Mouse (Mus musculus) ES-Bruce4 (cell line): Measurements from ENCODE around the gene Bod1l. TPM values are rescaled to one million over a fixed set of nuclear protein-coding genes. Genes with fewer than 3 reads are reported as not detected.

ENCODE experiments used
- H3K27ac ChIP-seq: 2 replicates; pipeline ENCODE4 v1.5.1; 2012; ENCODE audit warnings: low read length, inconsistent platforms; ENCODE audit not compliant: insufficient read depth
- H3K27me3 ChIP-seq: 2 replicates; pipeline ENCODE4 v1.6.1; 2012; ENCODE audit warnings: mild to moderate bottlenecking, low read length, inconsistent platforms; ENCODE audit not compliant: control insufficient read depth, poor library complexity, insufficient read depth, severe bottlenecking
- H3K36me3 ChIP-seq: 2 replicates; pipeline ENCODE4 v1.6.1; 2012; ENCODE audit warnings: inconsistent platforms, mild to moderate bottlenecking, low read length, moderate library complexity; ENCODE audit not compliant: control insufficient read depth, poor library complexity, insufficient read depth, severe bottlenecking
- H3K4me1 ChIP-seq: one replicate; pipeline ENCODE4 v1.8.1; 2011; ENCODE audit warnings: low read length; ENCODE audit not compliant: control insufficient read depth, insufficient read depth
- H3K4me3 ChIP-seq: 2 replicates; pipeline ENCODE4 v1.5.1; 2011; ENCODE audit warnings: low read depth, mild to moderate bottlenecking, low read length
- H3K9ac ChIP-seq: 2 replicates; pipeline ENCODE4 v1.6.1; 2012; ENCODE audit warnings: low read depth, mild to moderate bottlenecking, inconsistent platforms; ENCODE audit not compliant: poor library complexity, severe bottlenecking
- H3K9me3 ChIP-seq: replicated peaks from 2 replicates; pipeline ENCODE4 v1.6.1; 2012; ENCODE audit warnings: mild to moderate bottlenecking, low read length, inconsistent platforms; ENCODE audit not compliant: control insufficient read depth, poor library complexity, insufficient read depth, severe bottlenecking
- CTCF ChIP-seq: IDR thresholded peaks from one replicate; pipeline ENCODE4 v1.8.1; 2011; ENCODE audit warnings: low read depth, low read length
- EP300 ChIP-seq: IDR thresholded peaks from 2 replicates; pipeline ENCODE4 v1.6.1; 2011; ENCODE audit warnings: low read depth, low read length; ENCODE audit not compliant: insufficient read depth
- POLR2A ChIP-seq: IDR thresholded peaks from one replicate; pipeline ENCODE4 v1.8.1; 2011; ENCODE audit warnings: low read length; ENCODE audit not compliant: insufficient read depth
- polyA plus RNA-seq: library from polyadenylated mRNA; stranded (reverse); fragments of >200 nt; gene quantifications from 2 replicates; pipeline ENCODE4 v1.2.4, GENCODE M21; 2011; ENCODE audit warnings: low read depth; ENCODE audit not compliant: missing spikeins, insufficient read depth, insufficient read length

Bod1l gene
- polyA plus RNA-seq, result 38.4 and 41.0 TPM in 2 replicates

DNA sequence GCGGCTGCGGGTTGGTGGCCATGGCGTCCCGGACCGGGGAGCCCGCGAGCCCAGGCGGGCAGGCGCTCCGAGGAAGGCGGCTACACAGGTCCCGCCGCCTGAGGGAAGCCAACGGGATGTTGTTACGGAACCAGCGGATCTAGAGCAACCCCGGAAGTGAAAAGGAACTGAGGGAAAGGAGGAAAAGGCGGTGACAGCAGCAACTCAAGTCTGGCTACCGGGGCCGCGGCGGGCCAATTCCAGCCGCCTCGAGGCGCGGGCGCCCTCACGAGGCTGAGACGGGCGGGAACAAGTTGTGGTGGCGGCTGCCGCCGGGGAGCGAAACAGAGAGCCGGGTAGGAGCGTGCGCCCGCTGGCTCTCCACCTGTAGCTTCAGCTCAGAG is at the start of gene Bod1l:
Gene Bod1l (minus strand): TSS at position 169 of the 383 bp plus-strand sequence.
- peak; percentile 20; the same call in 1 of the 2 replicates for TF ChIP-seq EP300
- TF ChIP-seq CTCF, result peak; percentile 34
- TF ChIP-seq POLR2A, result no peak
- Histone ChIP-seq H3K4me1 (no peaks in the 10 kb centered on the region), H3K27ac (no peak within 1 kb of the TSS)

DNA sequence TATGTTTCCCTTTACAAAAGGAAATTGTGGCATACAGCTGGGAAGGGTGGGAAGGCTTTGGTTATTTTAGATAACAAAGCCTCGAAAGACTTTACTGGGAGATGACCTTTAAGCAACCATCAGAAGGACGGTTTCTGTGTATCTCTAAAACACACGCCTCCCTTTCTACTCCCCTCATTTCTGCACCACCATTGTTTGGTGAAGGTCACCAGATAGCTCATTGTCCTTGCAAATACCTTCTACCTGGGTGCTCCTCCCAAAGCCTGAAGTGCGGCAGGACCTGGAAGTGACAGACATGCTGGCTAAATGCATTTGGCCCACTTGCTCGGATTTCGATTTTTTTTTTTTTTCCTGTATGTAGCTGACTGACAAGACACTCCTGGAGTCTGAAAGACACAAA is 49.2 kb upstream of the Bod1l start:
- Histone ChIP-seq H3K9ac (no peak overlapping the region), H3K9me3 (no peaks in the 10 kb centered on the region), H3K4me3 (no peak overlapping the region), H3K4me1 (no peaks in the 10 kb centered on the region), H3K36me3 (no peaks in the 10 kb centered on the region), H3K27me3 (no peaks in the 10 kb centered on the region; the same call in 1 of the 2 replicates), H3K27ac (no peak overlapping the region)
- TF ChIP-seq CTCF (no peak), EP300 (no peak), POLR2A (no peak)

More for the DNA sequence above, at the start of gene Bod1l:
- Histone ChIP-seq H3K27me3 (no peaks in the 10 kb centered on the region), H3K9ac (peak within 1 kb of the TSS; percentile 93), H3K4me3 (peak within 1 kb of the TSS; percentile 94), H3K9me3 (0 out of 2 replicates have a peak, but pooled peaks cover 4% of the 10 kb centered on the region), H3K36me3 (no peaks in the 10 kb centered on the region)

- no peaks in the 10 kb centered on the region for H3K9me3 ChIP-seq
- H3K4me1 ChIP-seq, result no peaks in the 10 kb centered on the region
- H3K36me3 ChIP-seq, result no peaks in the 10 kb centered on the region
- no peak overlapping the region for H3K27ac ChIP-seq
- no peak overlapping the region for H3K4me3 ChIP-seq
- TF ChIP-seq EP300, result no peak
- TF ChIP-seq POLR2A, result no peak
- no peak for TF ChIP-seq CTCF
- H3K27me3 ChIP-seq, result no peaks in the 10 kb centered on the region
- H3K9ac ChIP-seq, result no peak overlapping the region
Observed at GRCm38 (mm10) chr5:41890871-41891270, 46.8 kb upstream of the Bod1l start.

DNA sequence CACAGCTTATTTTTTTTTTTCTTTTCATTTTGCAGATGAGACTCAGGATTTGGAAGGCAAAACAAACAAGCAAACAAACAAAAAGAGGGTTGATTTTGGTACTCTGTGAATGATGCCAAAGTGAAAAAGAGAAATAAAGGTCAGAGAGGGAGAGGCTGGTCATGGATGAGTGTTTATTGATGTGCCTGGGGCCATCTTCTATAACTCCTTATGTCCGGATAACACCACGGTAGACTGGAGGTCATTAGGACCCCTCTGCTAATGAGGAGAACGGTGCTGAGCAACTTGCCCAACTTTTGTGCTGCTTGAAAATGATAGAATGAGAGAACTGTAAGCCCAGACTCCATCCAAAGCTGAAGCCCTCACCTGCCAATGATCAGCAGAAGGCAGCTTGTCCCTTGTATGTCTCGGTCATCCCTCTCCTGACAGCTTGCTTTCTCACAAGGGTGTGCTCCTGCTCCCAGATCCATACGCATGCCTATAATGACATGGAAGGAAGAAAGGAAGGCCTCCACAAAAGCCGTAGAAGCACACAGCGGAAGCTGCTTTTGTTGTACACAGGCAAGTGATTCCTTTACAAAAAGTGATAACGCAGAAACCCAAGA is 45.2 kb upstream of the Bod1l start:
- no peak overlapping the region for H3K9ac ChIP-seq
- TF ChIP-seq EP300, result no peak
- no peak for TF ChIP-seq CTCF
- TF ChIP-seq POLR2A, result no peak
- no peaks in the 10 kb centered on the region for H3K36me3 ChIP-seq
- H3K27me3 ChIP-seq, result no peaks in the 10 kb centered on the region
- no peaks in the 10 kb centered on the region for H3K9me3 ChIP-seq
- H3K27ac ChIP-seq, result no peak overlapping the region
- no peaks in the 10 kb centered on the region for H3K4me1 ChIP-seq
- no peak overlapping the region for H3K4me3 ChIP-seq

- Histone ChIP-seq H3K27me3 (no peaks in the 10 kb centered on the region), H3K27ac (no peak overlapping the region), H3K4me1 (no peaks in the 10 kb centered on the region), H3K4me3 (no peak overlapping the region), H3K36me3 (no peaks in the 10 kb centered on the region), H3K9me3 (no peaks in the 10 kb centered on the region), H3K9ac (no peak overlapping the region)
- TF ChIP-seq POLR2A, result no peak
- no peak for TF ChIP-seq EP300
- no peak for TF ChIP-seq CTCF
Observed at GRCm38 (mm10) chr5:41888834-41889233, 44.7 kb upstream of the Bod1l start.

GRCm38 (mm10) chr5:41887738-41888137 is 43.6 kb upstream of the Bod1l start:
- Histone ChIP-seq H3K9ac (no peak overlapping the region), H3K36me3 (no peaks in the 10 kb centered on the region), H3K4me1 (no peaks in the 10 kb centered on the region), H3K9me3 (no peaks in the 10 kb centered on the region), H3K4me3 (no peak overlapping the region), H3K27me3 (no peaks in the 10 kb centered on the region), H3K27ac (no peak overlapping the region)
- TF ChIP-seq POLR2A (no peak), CTCF (peak; percentile 21), EP300 (no peak)
